Mouse (Mus musculus): ENCODE measurements at regions not wholly inside any gene's neighbourhood (a gene's known extent, or its start where the extent isn't known, plus 50 kb on each side); places are given as distances from the start of the nearest gene placed in this dataset.

- TF ChIP-seq CTCF (IDR thresholded peaks at IDR 0.05; ENCODE audit: borderline replicate concordance, extremely low read depth, insufficient read depth, insufficient read length) (no peak), POLR2A (IDR thresholded peaks at IDR 0.05; ENCODE audit: borderline replicate concordance, extremely low read depth, insufficient read depth, insufficient read length, poor library complexity, severe bottlenecking) (no peak)
Measured at GRCm38 (mm10) chr17:45227190-45227589, 206.3 kb downstream of the Cdc5l start.
